Mouse (Mus musculus) midbrain, postnatal 0 days (tissue): ENCODE data around the gene Vmn1r235. TPM values are rescaled to one million over a fixed set of nuclear protein-coding genes. Genes with fewer than 3 reads are reported as not detected.

Source experiments
- ATAC-seq: fragments of 200-750 bp; cut with Nextera tagmentation; 2 replicates; pipeline ENCODE4 v1.8.0; 2017; ENCODE audit warnings: moderate number of reproducible peaks, mild to moderate bottlenecking, moderate TSS enrichment, moderate library complexity; ENCODE audit not compliant: low FRiP score
- DNase-seq: peaks from one replicate; pipeline ENCODE4 v3.0.0-alpha.2; 2015; ENCODE audit warnings: low spot score
- H3K27ac ChIP-seq: fragments of 300-500 bp; sonication (generic); 2 replicates; pipeline ENCODE4 v1.5.1; 2014; ENCODE audit warnings: low read depth, mild to moderate bottlenecking, low read length, mixed read lengths
- H3K27me3 ChIP-seq: fragments of 300-500 bp; sonication (generic); 2 replicates; pipeline ENCODE4 v1.6.1; 2014; ENCODE audit warnings: low read length, control low read depth, mixed read lengths; ENCODE audit not compliant: insufficient read depth
- H3K36me3 ChIP-seq: fragments of 300-500 bp; sonication (generic); 2 replicates; pipeline ENCODE4 v1.6.1; 2014; ENCODE audit warnings: low read length, control low read depth, mixed read lengths; ENCODE audit not compliant: insufficient read depth
- H3K4me1 ChIP-seq: fragments of 300-500 bp; sonication (generic); 2 replicates; pipeline ENCODE4 v1.6.1; 2014; ENCODE audit warnings: mild to moderate bottlenecking, control low read depth, antibody characterized with exemption, low read length, mixed read lengths; ENCODE audit not compliant: insufficient read depth
- H3K4me2 ChIP-seq: fragments of 300-500 bp; sonication (generic); 2 replicates; pipeline ENCODE4 v1.6.1; 2014; ENCODE audit warnings: low read depth, mild to moderate bottlenecking, low read length, mixed read lengths; ENCODE audit not compliant: poor library complexity, severe bottlenecking
- H3K4me3 ChIP-seq: fragments of 300-500 bp; sonication (generic); 2 replicates; pipeline ENCODE4 v1.5.1; 2014; ENCODE audit warnings: low read depth, mild to moderate bottlenecking, low read length, moderate library complexity
- H3K9ac ChIP-seq: fragments of 300-500 bp; sonication (generic); replicated peaks from 2 replicates; pipeline ENCODE4 v1.6.1; 2014; ENCODE audit warnings: mild to moderate bottlenecking, low read length, moderate library complexity, mixed read lengths; ENCODE audit not compliant: poor library complexity, severe bottlenecking
- H3K9me3 ChIP-seq: fragments of 300-500 bp; sonication (generic); 2 replicates; pipeline ENCODE4 v1.6.1; 2016; ENCODE audit warnings: low read length, control low read depth
- CTCF ChIP-seq: IDR thresholded peaks from 2 replicates; pipeline ENCODE4 v1.5.1; 2016; ENCODE audit warnings: antibody characterized with exemption, mild to moderate bottlenecking
- microRNA-seq: library from miRNA; unstranded; fragments of <30 nt; microRNA quantifications from one replicate; pipeline ENCODE4, GENCODE M21; 2016; ENCODE audit warnings: borderline number of aligned reads
- polyA plus RNA-seq: library from polyadenylated mRNA; unstranded; fragments of >200 nt; fragmentation: Nextera tagmentation; extraction: Ambion mirVana; gene quantifications from 2 replicates; pipeline ENCODE4 v1.2.1, GENCODE M21; 2015
- total RNA-seq: library from RNA; depleted of rRNA; stranded (reverse); fragments of >200 nt; gene quantifications from 2 replicates; pipeline ENCODE4 v1.2.3, GENCODE M21; 2014; rRNA removed

Gene Vmn1r235
- total and polyA plus RNA-seq, 2 experiments from 2014 or later = not detected

- Histone ChIP-seq H3K36me3 (no peaks in the 10 kb centered on the region), H3K9me3 (0 out of 2 replicates have a peak, but pooled peaks cover 5% of the 10 kb centered on the region), H3K4me3 (no peak overlapping the region), H3K4me1 (no peaks in the 10 kb centered on the region), H3K9ac (no peak overlapping the region), H3K4me2 (no peak overlapping the region), H3K27ac (no peak overlapping the region), H3K27me3 (no peaks in the 10 kb centered on the region)
- no peak for ATAC-seq
- no peak for DNase-seq
- TF ChIP-seq CTCF = no peak
These were observed 28.2 kb downstream of the Vmn1r235 start for GRCm38 (mm10) chr17:21284395-21284794.

GRCm38 (mm10) chr17:21289695-21290094, 33.5 kb downstream of the Vmn1r235 start:
- no peak overlapping the region for H3K27ac ChIP-seq
- H3K4me1 ChIP-seq = no peaks in the 10 kb centered on the region
- no peak overlapping the region for H3K4me2 ChIP-seq
- no peaks in the 10 kb centered on the region for H3K9me3 ChIP-seq
- H3K4me3 ChIP-seq = no peak overlapping the region
- TF ChIP-seq CTCF = no peak
- DNase-seq (no peak), ATAC-seq (no peak)
- H3K36me3 ChIP-seq = no peaks in the 10 kb centered on the region
- H3K27me3 ChIP-seq = no peaks in the 10 kb centered on the region
- no peak overlapping the region for H3K9ac ChIP-seq

GRCm38 (mm10) chr17:21311565-21311964, 55.4 kb downstream of the Vmn1r235 start, which contains the start of gene Vmn1r237:
Gene Vmn1r237, plus strand, starts transcription at chr17:21311865.
- no peak for TF ChIP-seq CTCF
- Histone ChIP-seq H3K9ac (no peak within 1 kb of the TSS), H3K27me3 (no peaks in the 10 kb centered on the region), H3K27ac (no peak within 1 kb of the TSS), H3K4me3 (no peak within 1 kb of the TSS), H3K4me1 (no peaks in the 10 kb centered on the region), H3K4me2 (no peak within 1 kb of the TSS), H3K9me3 (peaks cover 5% of the 10 kb centered on the region; the same call in 1 of the 2 replicates), H3K36me3 (no peaks in the 10 kb centered on the region)
- ATAC-seq (no peak), DNase-seq (no peak)

Small RNA genes within 50 kb of the gene (microRNA-seq; reads per million reads assigned to microRNA genes)
- gene Gm26384 = not detected

Other genes starting within 250 kb of the Vmn1r235 start
- gene Zfp160, start 247.5 kb upstream of the Vmn1r235 start, total RNA-seq = 21.3 and 24.9 TPM in 2 replicates
- 12.0 and 12.2 TPM in 2 replicates for gene Zfp160, start 247.5 kb upstream of the Vmn1r235 start, polyA plus RNA-seq
- gene Vmn1r234, start 30.3 kb upstream of the Vmn1r235 start, total RNA-seq = not detected in 2 replicates
- gene Vmn1r234, start 30.3 kb upstream of the Vmn1r235 start, polyA plus RNA-seq = not detected in 2 replicates
- gene Vmn1r236, start 26.5 kb downstream of the Vmn1r235 start, total RNA-seq = not detected in 2 replicates
- gene Vmn1r236, start 26.5 kb downstream of the Vmn1r235 start, polyA plus RNA-seq = not detected in 2 replicates
- gene Vmn1r237, start 55.5 kb downstream of the Vmn1r235 start, total RNA-seq = not detected in 2 replicates
- not detected in 2 replicates for gene Vmn1r237, start 55.5 kb downstream of the Vmn1r235 start, polyA plus RNA-seq
- 2.1 and 5.7 TPM in 2 replicates for gene Zfp677, start 127.3 kb downstream of the Vmn1r235 start, total RNA-seq
- gene Zfp677, start 127.3 kb downstream of the Vmn1r235 start, polyA plus RNA-seq = 2.1 and 2.3 TPM in 2 replicates
- gene Zfp54, start 166.8 kb downstream of the Vmn1r235 start, total RNA-seq = 3.7 and 5.4 TPM in 2 replicates
- 2.3 and 2.8 TPM in 2 replicates for gene Zfp54, start 166.8 kb downstream of the Vmn1r235 start, polyA plus RNA-seq
- gene Zfp51, start 194.0 kb downstream of the Vmn1r235 start, total RNA-seq = 5.5 and 6.4 TPM in 2 replicates
- gene Zfp51, start 194.0 kb downstream of the Vmn1r235 start, polyA plus RNA-seq = 5.9 and 6.9 TPM in 2 replicates
- 1.5 and 5.4 TPM in 2 replicates for gene Zfp53, start 232.6 kb downstream of the Vmn1r235 start, total RNA-seq
- gene Zfp53, start 232.6 kb downstream of the Vmn1r235 start, polyA plus RNA-seq = 8.9 and 10.5 TPM in 2 replicates